Mouse (Mus musculus): Measurements from ENCODE around the gene Zic1. TPM values are rescaled to one million over a fixed set of nuclear protein-coding genes. Genes with fewer than 3 reads are reported as not detected.

Gene Zic1
- polyA plus RNA-seq, 1 experiment from 2014 or later, result 0.61 TPM

DNA sequence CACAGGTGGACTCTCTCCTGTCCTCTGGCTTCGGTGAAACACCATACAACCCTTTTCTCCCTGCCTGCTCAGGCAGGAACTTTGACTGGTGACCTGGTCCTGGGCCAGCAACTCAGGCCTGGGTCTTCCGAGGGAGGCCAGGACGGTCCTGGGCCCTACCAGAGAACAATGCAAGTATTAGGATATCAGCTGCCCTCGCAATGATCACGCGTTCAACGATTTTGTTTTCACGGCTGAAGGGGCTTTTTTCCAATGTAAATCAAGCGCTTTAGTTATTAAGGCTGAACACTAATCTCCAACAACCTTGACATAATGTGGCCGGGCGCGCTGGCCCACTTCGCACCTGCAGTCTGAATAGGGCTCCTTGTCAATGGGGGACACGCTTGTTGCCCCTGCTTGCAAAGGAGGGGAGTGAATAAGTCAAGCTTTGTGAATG, 28.6 kb upstream of the Zic1 start:
- no peaks in the 10 kb centered on the region for H3K36me3 ChIP-seq
- no peak overlapping the region for H3K27ac ChIP-seq (replicated peaks)
- no peak overlapping the region for H3K4me3 ChIP-seq (replicated peaks)
- H3K9ac ChIP-seq, result no peak overlapping the region
- ATAC-seq (ENCODE audit: insufficient number of reproducible peaks, low FRiP score, low TSS enrichment, low read depth), result no peak
- H3K4me2 ChIP-seq (replicated peaks), result no peak overlapping the region
- peaks cover 93% of the 10 kb centered on the region for H3K27me3 ChIP-seq
- no peaks in the 10 kb centered on the region for H3K4me1 ChIP-seq
- H3K9me3 ChIP-seq (replicated peaks), result no peaks in the 10 kb centered on the region
- 2% methylated on average over 14 of the region's 14 CpGs for WGBS

DNA sequence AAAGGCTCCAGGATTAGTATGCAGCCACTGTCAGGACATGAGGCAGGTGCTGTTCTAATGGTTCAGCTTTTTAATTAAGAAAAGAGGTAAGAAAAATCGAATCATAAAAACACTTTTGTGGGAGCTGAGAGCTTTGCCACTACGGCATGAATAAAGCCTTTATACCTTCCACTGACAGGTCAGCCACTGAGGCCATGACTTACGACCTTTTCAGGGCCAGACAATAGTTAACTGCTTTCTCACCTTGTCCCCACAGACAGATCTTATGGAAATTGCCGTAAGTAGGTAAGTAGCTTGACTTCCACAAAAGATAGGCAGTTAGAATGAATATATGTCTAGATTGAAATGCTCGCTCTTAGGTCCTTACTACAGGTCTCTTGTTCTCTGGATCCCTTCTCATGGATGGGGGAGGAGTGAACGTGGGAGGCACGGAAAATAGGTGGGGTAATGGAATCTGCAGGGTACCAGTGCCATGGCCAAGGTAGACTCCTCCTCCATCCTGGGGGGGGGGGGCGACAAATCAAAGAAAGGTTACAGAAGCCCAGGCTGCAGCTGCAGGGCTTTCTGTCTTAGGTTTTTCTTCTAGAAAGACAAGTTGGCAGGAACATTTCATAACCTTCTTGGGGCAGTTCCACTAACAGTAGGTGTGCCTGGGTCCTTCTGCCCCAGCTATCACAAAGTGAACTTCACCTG, 27.9 kb upstream of the Zic1 start:
- no peak overlapping the region for H3K4me3 ChIP-seq (replicated peaks)
- no peak overlapping the region for H3K27ac ChIP-seq (replicated peaks)
- H3K27me3 ChIP-seq, result peaks cover 94% of the 10 kb centered on the region
- no peak overlapping the region for H3K4me2 ChIP-seq (replicated peaks)
- H3K9ac ChIP-seq, result no peak overlapping the region
- H3K4me1 ChIP-seq, result no peaks in the 10 kb centered on the region
- no peaks in the 10 kb centered on the region for H3K36me3 ChIP-seq
- no peak for ATAC-seq (ENCODE audit: insufficient number of reproducible peaks, low FRiP score, low TSS enrichment, low read depth)
- H3K9me3 ChIP-seq (replicated peaks), result no peaks in the 10 kb centered on the region
- 4% methylated on average over 8 of the region's 8 CpGs for WGBS

DNA sequence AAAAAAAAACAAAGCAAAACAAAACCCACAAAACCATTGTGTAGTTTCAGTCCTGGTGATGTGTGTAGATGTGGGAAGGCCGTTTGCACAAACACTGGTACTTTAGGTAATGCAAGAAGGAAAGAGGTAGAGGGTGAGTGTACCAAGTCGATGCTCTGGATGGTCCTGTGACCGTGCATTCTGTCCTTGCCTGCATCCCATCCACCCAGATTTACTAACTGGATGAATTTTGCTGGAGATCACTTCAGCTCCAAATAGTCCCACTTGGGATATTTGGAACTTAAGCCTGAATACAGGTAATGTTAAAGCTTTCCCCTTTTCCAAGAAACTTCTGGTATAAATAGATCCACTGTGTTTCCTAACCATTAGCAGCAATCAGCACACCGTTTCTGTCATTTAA, 22.6 kb upstream of the Zic1 start:
- Histone ChIP-seq H3K9me3 (replicated peaks) (no peaks in the 10 kb centered on the region), H3K4me1 (no peaks in the 10 kb centered on the region), H3K27ac (replicated peaks) (no peak overlapping the region), H3K9ac (no peak overlapping the region), H3K36me3 (no peaks in the 10 kb centered on the region), H3K4me3 (replicated peaks) (no peak overlapping the region), H3K4me2 (replicated peaks) (no peak overlapping the region), H3K27me3 (peaks cover 98% of the 10 kb centered on the region)
- ATAC-seq (ENCODE audit: insufficient number of reproducible peaks, low FRiP score, low TSS enrichment, low read depth), result no peak
- WGBS, result 4% methylated on average over 4 of the region's 4 CpGs

DNA sequence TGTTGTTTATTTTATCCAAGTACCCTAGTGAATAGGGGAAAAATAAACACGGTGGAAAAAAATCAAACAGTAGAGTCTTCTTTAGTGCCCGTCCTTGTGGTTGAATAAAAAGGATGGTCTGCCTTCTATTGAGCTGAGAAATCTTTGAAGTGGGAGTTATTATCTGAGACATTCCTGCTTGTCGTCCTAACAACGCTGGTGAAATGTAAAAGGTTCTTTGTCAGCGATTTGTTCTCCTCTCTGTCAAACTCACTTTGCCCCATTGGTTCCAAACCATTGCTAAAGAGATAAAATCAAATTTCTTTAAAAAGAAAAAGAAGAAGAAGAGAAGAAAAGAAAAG, 22.1 kb upstream of the Zic1 start:
- Histone ChIP-seq H3K27me3 (peaks cover 99% of the 10 kb centered on the region), H3K4me1 (no peaks in the 10 kb centered on the region), H3K9ac (no peak overlapping the region), H3K27ac (replicated peaks) (no peak overlapping the region), H3K36me3 (no peaks in the 10 kb centered on the region), H3K4me3 (replicated peaks) (no peak overlapping the region), H3K9me3 (replicated peaks) (no peaks in the 10 kb centered on the region), H3K4me2 (replicated peaks) (no peak overlapping the region)
- no peak for ATAC-seq (ENCODE audit: insufficient number of reproducible peaks, low FRiP score, low TSS enrichment, low read depth)
- WGBS, result 4% methylated on average over 5 of the region's 5 CpGs

GRCm38 (mm10) chr9:91386891-91387739, 21.5 kb upstream of the Zic1 start:
- no peaks in the 10 kb centered on the region for H3K4me1 ChIP-seq
- no peak overlapping the region for H3K4me2 ChIP-seq (replicated peaks)
- no peak overlapping the region for H3K27ac ChIP-seq (replicated peaks)
- no peaks in the 10 kb centered on the region for H3K36me3 ChIP-seq
- 1% methylated on average over 31 of the region's 31 CpGs for WGBS
- H3K9me3 ChIP-seq (replicated peaks), result no peaks in the 10 kb centered on the region
- no peak for ATAC-seq (ENCODE audit: insufficient number of reproducible peaks, low FRiP score, low TSS enrichment, low read depth)
- H3K27me3 ChIP-seq, result peaks cover 100% of the 10 kb centered on the region
- no peak overlapping the region for H3K4me3 ChIP-seq (replicated peaks)
- H3K9ac ChIP-seq, result no peak overlapping the region

- WGBS, result 2% methylated on average over 17 of the region's 17 CpGs
- no peak overlapping the region for H3K27ac ChIP-seq (replicated peaks)
- peaks cover 4% of the 10 kb centered on the region for H3K4me1 ChIP-seq
- peaks cover 99% of the 10 kb centered on the region for H3K27me3 ChIP-seq
- no peak for ATAC-seq (ENCODE audit: insufficient number of reproducible peaks, low FRiP score, low TSS enrichment, low read depth)
- H3K4me3 ChIP-seq (replicated peaks), result no peak overlapping the region
- H3K9me3 ChIP-seq (replicated peaks), result no peaks in the 10 kb centered on the region
- H3K4me2 ChIP-seq (replicated peaks), result no peak overlapping the region
- H3K9ac ChIP-seq, result no peak overlapping the region
- H3K36me3 ChIP-seq, result no peaks in the 10 kb centered on the region
Measured at GRCm38 (mm10) chr9:91386502-91386890, 20.9 kb upstream of the Zic1 start.

GRCm38 (mm10) chr9:91385561-91386430, 20.2 kb upstream of the Zic1 start:
- no peak for ATAC-seq (ENCODE audit: insufficient number of reproducible peaks, low FRiP score, low TSS enrichment, low read depth)
- peaks cover 8% of the 10 kb centered on the region for H3K4me1 ChIP-seq
- H3K9me3 ChIP-seq (replicated peaks), result no peaks in the 10 kb centered on the region
- H3K27ac ChIP-seq (replicated peaks), result no peak overlapping the region
- H3K36me3 ChIP-seq, result no peaks in the 10 kb centered on the region
- H3K4me2 ChIP-seq (replicated peaks), result no peak overlapping the region
- H3K9ac ChIP-seq, result no peak overlapping the region
- WGBS, result 4% methylated on average over 8 of the region's 8 CpGs
- peaks cover 98% of the 10 kb centered on the region for H3K27me3 ChIP-seq
- no peak overlapping the region for H3K4me3 ChIP-seq (replicated peaks)

- Histone ChIP-seq H3K4me1 (peaks cover 8% of the 10 kb centered on the region), H3K4me2 (replicated peaks) (no peak overlapping the region), H3K9me3 (replicated peaks) (no peaks in the 10 kb centered on the region), H3K27me3 (peaks cover 98% of the 10 kb centered on the region), H3K27ac (replicated peaks) (no peak overlapping the region), H3K4me3 (replicated peaks) (no peak overlapping the region), H3K9ac (no peak overlapping the region), H3K36me3 (no peaks in the 10 kb centered on the region)
- no peak for ATAC-seq (ENCODE audit: insufficient number of reproducible peaks, low FRiP score, low TSS enrichment, low read depth)
- 9% methylated on average over 4 of the region's 4 CpGs for WGBS
Measured at GRCm38 (mm10) chr9:91384693-91385560, 19.3 kb upstream of the Zic1 start.

- H3K4me1 ChIP-seq, result peaks cover 8% of the 10 kb centered on the region
- 2% methylated on average over 30 of the region's 30 CpGs for WGBS
- H3K4me3 ChIP-seq (replicated peaks), result no peak overlapping the region
- peaks cover 98% of the 10 kb centered on the region for H3K27me3 ChIP-seq
- H3K36me3 ChIP-seq, result no peaks in the 10 kb centered on the region
- H3K27ac ChIP-seq (replicated peaks), result no peak overlapping the region
- H3K9ac ChIP-seq, result no peak overlapping the region
- ATAC-seq (ENCODE audit: insufficient number of reproducible peaks, low FRiP score, low TSS enrichment, low read depth), result no peak
- H3K9me3 ChIP-seq (replicated peaks), result no peaks in the 10 kb centered on the region
- no peak overlapping the region for H3K4me2 ChIP-seq (replicated peaks)
Measured at GRCm38 (mm10) chr9:91384136-91384500, 18.5 kb upstream of the Zic1 start.

DNA sequence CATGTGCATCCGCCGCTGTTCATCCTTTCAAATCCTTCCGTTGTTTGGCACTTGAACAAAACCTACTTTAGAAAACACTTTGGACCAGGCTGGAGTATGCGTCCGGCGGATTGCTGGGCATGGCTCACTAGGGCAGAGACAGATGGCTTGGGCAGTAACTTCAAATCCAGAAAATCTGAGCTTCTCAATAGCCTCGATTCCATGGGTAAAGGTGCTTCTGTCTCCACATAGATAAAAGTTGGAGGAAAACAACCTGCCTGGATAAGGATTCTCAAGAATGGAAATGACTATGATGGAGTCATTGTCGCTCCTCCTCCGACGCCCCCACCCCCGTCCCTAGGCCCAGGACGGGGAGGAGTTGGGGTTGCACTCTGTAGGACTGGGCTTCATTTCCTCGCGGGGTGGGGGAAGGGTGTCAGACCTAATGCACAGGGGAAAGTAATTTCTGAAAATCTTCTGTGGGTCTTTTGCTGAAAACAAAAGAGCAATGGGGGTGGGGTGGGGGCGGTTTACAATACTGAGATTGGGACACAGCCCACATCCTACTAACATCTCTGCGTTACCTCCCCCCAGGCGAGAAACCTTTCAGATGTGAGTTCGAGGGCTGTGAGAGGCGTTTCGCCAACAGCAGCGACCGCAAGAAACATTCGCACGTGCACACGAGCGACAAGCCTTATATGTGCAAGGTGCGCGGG, 18.0 kb upstream of the Zic1 start:
- H3K4me3 ChIP-seq (replicated peaks), result no peak overlapping the region
- 2% methylated on average over 28 of the region's 28 CpGs for WGBS

More for the DNA sequence above, 18.0 kb upstream of the Zic1 start:
- Histone ChIP-seq H3K9ac (no peak overlapping the region), H3K4me1 (peaks cover 8% of the 10 kb centered on the region), H3K27ac (replicated peaks) (no peak overlapping the region), H3K36me3 (no peaks in the 10 kb centered on the region), H3K9me3 (replicated peaks) (no peaks in the 10 kb centered on the region), H3K4me2 (replicated peaks) (no peak overlapping the region), H3K27me3 (peaks cover 98% of the 10 kb centered on the region)
- ATAC-seq (ENCODE audit: insufficient number of reproducible peaks, low FRiP score, low TSS enrichment, low read depth), result no peak
